Comparison of ENCODE assay signal across 23 mouse cellular contexts in genomic region chr1:170898413-170899075, GRCm38 (mm10). TPM values are rescaled to one million over a fixed set of nuclear protein-coding genes. Genes with fewer than 3 reads are reported as not detected.
DNase-seq lines count a peak whose midpoint lies in the region; ATAC-seq and TF ChIP-seq lines count a peak whose summit lies in the region.
"Had no signal": no experiment of that assay in that cellular context is flagged by ENCODE, and none has a peak within 500 bp of the region (broad histone marks: within the 10 kb centered on the region; RNA-seq: fewer than 3 reads in every experiment).

No protein-coding gene starts in this region.

- no peaks in the 10 kb centered on the region for H3K9me3 ChIP-seq in heart, embryonic 12.5 days (replicated peaks)
- H3K9me3 ChIP-seq: intestine, embryonic 15.5 days; liver, embryonic 15.5 days; neural tube, embryonic 12.5 days; stomach, embryonic 15.5 days had no signal

- no peak overlapping the region for H3K4me3 ChIP-seq in heart, embryonic 12.5 days
- no peak overlapping the region for H3K4me3 ChIP-seq in brown adipose tissue, adult 24 weeks (ENCODE audit: insufficient read depth, low read depth, low read length)
- no peak overlapping the region for H3K4me3 ChIP-seq in small intestine, adult 2 months (ENCODE audit: low read depth, low read length)
- H3K4me3 ChIP-seq: intestine, embryonic 15.5 days; liver, embryonic 15.5 days; neural tube, embryonic 12.5 days; stomach, embryonic 15.5 days had no signal

- no peak overlapping the region for H3K4me2 ChIP-seq in heart, embryonic 12.5 days
- H3K4me2 ChIP-seq: heart, embryonic 11.5 days; hindbrain, embryonic 14.5 days; intestine, embryonic 15.5 days; liver, embryonic 15.5 days; neural tube, embryonic 12.5 days; stomach, embryonic 15.5 days had no signal

- H3K36me3 ChIP-seq in heart, embryonic 12.5 days, result no peaks in the 10 kb centered on the region
- no peaks in the 10 kb centered on the region for H3K36me3 ChIP-seq in small intestine, adult 2 months (ENCODE audit: control insufficient read depth, insufficient read depth, low read length)
- H3K36me3 ChIP-seq: intestine, embryonic 15.5 days; liver, embryonic 15.5 days; neural tube, embryonic 12.5 days; stomach, embryonic 15.5 days had no signal

- WGBS in heart, embryonic 12.5 days, result 58% methylated on average over 16 of the region's 16 CpGs
- WGBS in small intestine, adult 2 months, result 31% methylated on average over 16 of the region's 16 CpGs

- ATAC-seq in heart, embryonic 12.5 days (ENCODE audit: insufficient number of reproducible peaks, low FRiP score), result no peak
- ATAC-seq: activated CD4-positive, CD25-positive, alpha-beta regulatory T cell, adult 4 months; intestine, embryonic 15.5 days; Patski had no signal

- peaks cover 32% of the 10 kb centered on the region for H3K27me3 ChIP-seq in heart, embryonic 12.5 days (replicated peaks)
- H3K27me3 ChIP-seq in small intestine, adult 2 months (ENCODE audit: control insufficient read depth, insufficient read depth, low read length), result no peaks in the 10 kb centered on the region
- H3K27me3 ChIP-seq: intestine, embryonic 15.5 days; neural tube, embryonic 12.5 days; stomach, embryonic 15.5 days had no signal

- no peaks in the 10 kb centered on the region for H3K4me1 ChIP-seq in heart, embryonic 12.5 days (replicated peaks)
- H3K4me1 ChIP-seq in brown adipose tissue, adult 24 weeks (ENCODE audit: control insufficient read depth, insufficient read depth, insufficient read length, low read length), result no peaks in the 10 kb centered on the region; the same call in 1 of the 2 replicates
- peaks cover 9% of the 10 kb centered on the region; the same call in 1 of the 2 replicates for H3K4me1 ChIP-seq in small intestine, adult 2 months (ENCODE audit: control insufficient read depth, insufficient read depth, insufficient read length, low read length)
- H3K4me1 ChIP-seq: intestine, embryonic 15.5 days; neural tube, embryonic 12.5 days; stomach, embryonic 15.5 days had no signal

- peak; percentile 96 for DNase-seq in heart, adult 11 months
- DNase-seq in lung, postnatal 36 days, result peak; percentile 28
- DNase-seq in lung, postnatal 10 days, result no peak
- DNase-seq in MN1 (ENCODE audit: low spot score), result no peak
- no peak for DNase-seq in right cerebral cortex, postnatal 4 days
- DNase-seq: adrenal gland, postnatal 25 days; cerebellum, postnatal 10 days; gastrocnemius, postnatal 14 days; left cerebral cortex, postnatal 4 days had no signal

- TF ChIP-seq CTCF in small intestine, adult 2 months (IDR thresholded peaks at IDR 0.05; ENCODE audit: extremely low read depth, insufficient read length, insufficient replicate concordance, low read depth, low read length), result no peak

- no peak for TF ChIP-seq POLR2A in small intestine, adult 2 months (IDR thresholded peaks at IDR 0.05; ENCODE audit: low read depth, low read length)

- no peak overlapping the region for H3K27ac ChIP-seq in heart, embryonic 12.5 days (ENCODE audit: poor library complexity, severe bottlenecking)
- H3K27ac ChIP-seq in brown adipose tissue, adult 24 weeks (replicated peaks; ENCODE audit: low read depth, low read length), result peak overlapping the region; percentile 59
- peak overlapping the region; percentile 67 for H3K27ac ChIP-seq in small intestine, adult 2 months (ENCODE audit: insufficient read depth, low read depth, low read length)
- H3K27ac ChIP-seq: hindbrain, embryonic 14.5 days; intestine, embryonic 15.5 days; liver, embryonic 15.5 days; neural tube, embryonic 12.5 days; stomach, embryonic 15.5 days had no signal

- H3K9ac ChIP-seq in heart, embryonic 12.5 days, result no peak overlapping the region
- H3K9ac ChIP-seq: hindbrain, embryonic 14.5 days; intestine, embryonic 15.5 days; liver, embryonic 15.5 days; neural tube, embryonic 12.5 days; stomach, embryonic 15.5 days had no signal

RNA-seq across cellular contexts. Expression of gene Dusp12, which starts 13.2 kb away (rescaled TPM):
- polyA plus RNA-seq in heart, embryonic 12.5 days (2016; fragmentation: Nextera tagmentation; extraction: Ambion mirVana), result 28.4 and 28.8 TPM in 2 replicates
- 6.1 and 12.9 TPM in 2 replicates for polyA plus RNA-seq in brown adipose tissue, adult 24 weeks (2012; ENCODE audit: insufficient read depth, insufficient read length, missing spikeins)
- 5.5 and 8.0 TPM in 2 replicates for polyA plus RNA-seq in small intestine, adult 2 months (2012; rRNA removed)

RNA-seq across cellular contexts. Expression of gene Gm26620, which starts 13.7 kb away (rescaled TPM):
- 0.43 and 0.62 TPM in 2 replicates for polyA plus RNA-seq in heart, embryonic 12.5 days (2016; fragmentation: Nextera tagmentation; extraction: Ambion mirVana)
- polyA plus RNA-seq in brown adipose tissue, adult 24 weeks (2012; ENCODE audit: insufficient read depth, insufficient read length, missing spikeins), result not detected in 2 replicates
- polyA plus RNA-seq in small intestine, adult 2 months (2012; rRNA removed), result 1.1 and 1.5 TPM in 2 replicates
- polyA plus RNA-seq: activated CD4-positive, CD25-positive, alpha-beta regulatory T cell, adult 4 months; kidney, embryonic 14.5 days had no signal

RNA-seq across cellular contexts. Expression of gene Fcrlb, which starts 14.2 kb away (rescaled TPM):
- polyA plus RNA-seq in heart, embryonic 12.5 days (2016; fragmentation: Nextera tagmentation; extraction: Ambion mirVana), result not detected in 2 replicates
- not detected in 2 replicates for polyA plus RNA-seq in brown adipose tissue, adult 24 weeks (2012; ENCODE audit: insufficient read depth, insufficient read length, missing spikeins)
- polyA plus RNA-seq in small intestine, adult 2 months (2012; rRNA removed), result 0.61 and 0.89 TPM in 2 replicates
- polyA plus RNA-seq: activated CD4-positive, CD25-positive, alpha-beta regulatory T cell, adult 4 months; forebrain, embryonic 11.5 days; heart, embryonic 11.5 days; kidney, embryonic 14.5 days had no signal

RNA-seq across cellular contexts. Expression of gene Fcrla, which starts 28.8 kb away (rescaled TPM):
- polyA plus RNA-seq in heart, embryonic 12.5 days (2016; fragmentation: Nextera tagmentation; extraction: Ambion mirVana), result 0.26 TPM in 1 of 2 replicates, not detected in the other
- 1.8 TPM in 1 of 2 replicates, not detected in the other for polyA plus RNA-seq in brown adipose tissue, adult 24 weeks (2012; ENCODE audit: insufficient read depth, insufficient read length, missing spikeins)
- 1.8 and 4.2 TPM in 2 replicates for polyA plus RNA-seq in small intestine, adult 2 months (2012; rRNA removed)
- polyA plus RNA-seq: forebrain, embryonic 11.5 days; frontal cortex, adult 2 months; hindbrain, embryonic 14.5 days; intestine, embryonic 15.5 days; kidney, embryonic 14.5 days; neural tube, embryonic 12.5 days; Patski had no signal

RNA-seq across cellular contexts. Expression of gene Atf6, which starts 31.0 kb away (rescaled TPM):
- polyA plus RNA-seq in heart, embryonic 12.5 days (2016; fragmentation: Nextera tagmentation; extraction: Ambion mirVana), result 15.0 and 16.7 TPM in 2 replicates
- 11.1 and 14.5 TPM in 2 replicates for polyA plus RNA-seq in brown adipose tissue, adult 24 weeks (2012; ENCODE audit: insufficient read depth, insufficient read length, missing spikeins)
- 4.4 and 8.4 TPM in 2 replicates for polyA plus RNA-seq in small intestine, adult 2 months (2012; rRNA removed)

Comparison
In these comparisons a context has a peak if more than half of its experiments do, and no peak if none do; other contexts are left out.
1. DNase-seq: peak in heart, adult 11 months (single experiment) and lung, postnatal 36 days (single experiment); none in lung, postnatal 10 days (single experiment), MN1 (single experiment) and right cerebral cortex, postnatal 4 days (single experiment).